Mouse (Mus musculus) neural tube, embryonic 11.5 days (tissue): ENCODE results near the gene Thbs3. TPM values are rescaled to one million over a fixed set of nuclear protein-coding genes. Genes with fewer than 3 reads are reported as not detected.

ENCODE experiments used
- ATAC-seq: fragments of 200-750 bp; cut with Nextera tagmentation; 2 replicates; pipeline ENCODE4 v1.8.0; 2017; ENCODE audit warnings: moderate number of reproducible peaks, mild to moderate bottlenecking, moderate TSS enrichment, moderate library complexity; ENCODE audit not compliant: insufficient read depth, low FRiP score, low TSS enrichment
- DNase-seq: peaks from one replicate; pipeline ENCODE4 v3.0.0-alpha.2; 2015; ENCODE audit warnings: low spot score
- H3K27ac ChIP-seq: fragments of 300-500 bp; sonication (generic); 2 replicates; pipeline ENCODE4 v1.5.1; 2014; ENCODE audit warnings: low read depth, mild to moderate bottlenecking, low read length
- H3K27me3 ChIP-seq: fragments of 300-500 bp; sonication (generic); 2 replicates; pipeline ENCODE4 v1.6.1; 2014; ENCODE audit warnings: mild to moderate bottlenecking, low read length, mixed read lengths; ENCODE audit not compliant: control insufficient read depth, insufficient read depth
- H3K36me3 ChIP-seq: fragments of 300-500 bp; sonication (generic); 2 replicates; pipeline ENCODE4 v1.6.1; 2014; ENCODE audit warnings: mild to moderate bottlenecking, low read length, moderate library complexity, mixed read lengths; ENCODE audit not compliant: control insufficient read depth, insufficient read depth
- H3K4me1 ChIP-seq: fragments of 300-500 bp; sonication (generic); 2 replicates; pipeline ENCODE4 v1.6.1; 2014; ENCODE audit warnings: low read length, mixed read lengths; ENCODE audit not compliant: control insufficient read depth, insufficient read depth
- H3K4me2 ChIP-seq: fragments of 300-500 bp; sonication (generic); 2 replicates; pipeline ENCODE4 v1.6.1; 2014; ENCODE audit warnings: low read depth, mild to moderate bottlenecking, moderate library complexity
- H3K4me3 ChIP-seq: fragments of 300-500 bp; sonication (generic); 2 replicates; pipeline ENCODE4 v1.5.1; 2014; ENCODE audit warnings: low read depth, low read length
- H3K9ac ChIP-seq: fragments of 300-500 bp; sonication (generic); 2 replicates; pipeline ENCODE4 v1.6.1; 2014; ENCODE audit warnings: mild to moderate bottlenecking, low read length
- H3K9me3 ChIP-seq: fragments of 300-500 bp; sonication (generic); 2 replicates; pipeline ENCODE4 v1.6.1; 2016; ENCODE audit warnings: low read length; ENCODE audit not compliant: control insufficient read depth
- WGBS: fragments of 180-500 bp; shearing (Covaris S2); extraction: QIAGEN DNeasy Blood & Tissue Kit; methylation state at CpG from one replicate; pipeline ENCODE4 v1.1.7; 2014; 5-methylcytosine and 5-hydroxymethylcytosine counted together
- polyA plus RNA-seq: library from polyadenylated mRNA; unstranded; fragments of >200 nt; fragmentation: Nextera tagmentation; extraction: Ambion mirVana; gene quantifications from 2 replicates; pipeline ENCODE4 v1.2.1, GENCODE M21; 2014

Gene Thbs3
- polyA plus RNA-seq, 1 experiment from 2014 or later, result 26.3 TPM

DNA sequence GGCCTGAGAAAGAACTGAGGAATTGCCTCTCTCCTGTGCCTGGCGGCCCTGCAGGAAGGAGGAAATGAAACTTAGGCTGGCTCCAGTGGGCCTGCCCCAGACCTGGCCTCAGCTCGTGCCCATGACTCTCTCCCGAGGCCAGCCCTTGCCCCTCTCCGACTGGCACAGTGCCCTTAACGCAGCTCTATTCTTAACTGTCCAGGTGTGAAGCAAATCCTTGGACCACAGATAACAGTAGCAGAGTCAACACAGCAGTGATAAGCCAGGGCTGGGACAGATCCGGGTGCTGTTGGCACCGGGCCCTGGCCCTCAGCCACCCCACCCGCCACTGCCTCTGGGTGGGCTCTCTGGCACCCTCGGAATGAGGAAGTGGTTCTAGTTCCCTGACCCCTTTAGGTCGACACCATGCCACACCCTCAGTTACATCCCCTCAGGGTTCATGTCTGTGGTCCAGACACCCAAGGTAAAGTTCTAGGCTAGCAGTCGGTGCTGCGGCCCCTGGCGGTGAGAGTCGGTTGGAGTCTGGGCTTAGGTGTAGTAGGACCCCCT is 18.7 kb downstream of the Thbs3 start:
- Histone ChIP-seq H3K9me3 (no peaks in the 10 kb centered on the region), H3K36me3 (no peaks in the 10 kb centered on the region; the same call in 1 of the 2 replicates)
- WGBS, result 90% methylated on average over 14 of the region's 14 CpGs

DNA sequence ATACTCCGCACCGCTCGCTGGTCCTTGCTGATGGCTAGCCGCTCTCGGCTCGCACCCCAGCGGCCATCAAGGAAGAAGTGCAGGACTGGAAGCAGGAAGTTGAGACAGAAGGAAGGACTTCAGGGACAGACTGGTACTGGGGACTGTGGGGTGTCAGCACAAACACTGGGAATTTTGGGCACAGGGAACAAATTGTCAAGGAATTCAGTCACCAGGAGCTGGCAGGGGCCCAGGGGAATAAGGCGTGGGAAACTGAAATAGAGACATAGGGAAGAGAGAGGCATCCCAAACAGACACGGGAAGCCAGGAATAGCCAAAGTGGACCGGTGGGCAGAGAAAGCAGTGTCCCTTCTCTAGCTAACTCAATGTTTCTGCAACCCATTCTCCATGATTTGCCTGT is 21.5 kb downstream of the Thbs3 start:
- ATAC-seq (no peak), DNase-seq (no peak)
- WGBS, result 93% methylated on average over 10 of the region's 10 CpGs
- Histone ChIP-seq H3K4me3 (no peak overlapping the region), H3K9me3 (no peaks in the 10 kb centered on the region), H3K9ac (no peak overlapping the region), H3K27me3 (no peaks in the 10 kb centered on the region), H3K27ac (no peak overlapping the region), H3K4me2 (no peak overlapping the region), H3K4me1 (no peaks in the 10 kb centered on the region), H3K36me3 (no peaks in the 10 kb centered on the region; the same call in none of the 2 replicates)

More for the DNA sequence above, 18.7 kb downstream of the Thbs3 start:
- H3K4me1 ChIP-seq, result no peaks in the 10 kb centered on the region
- H3K4me2 ChIP-seq, result no peak overlapping the region
- no peak overlapping the region for H3K9ac ChIP-seq
- H3K27ac ChIP-seq, result no peak overlapping the region
- H3K27me3 ChIP-seq, result no peaks in the 10 kb centered on the region
- H3K4me3 ChIP-seq, result no peak overlapping the region
- ATAC-seq, result no peak
- no peak for DNase-seq

DNA sequence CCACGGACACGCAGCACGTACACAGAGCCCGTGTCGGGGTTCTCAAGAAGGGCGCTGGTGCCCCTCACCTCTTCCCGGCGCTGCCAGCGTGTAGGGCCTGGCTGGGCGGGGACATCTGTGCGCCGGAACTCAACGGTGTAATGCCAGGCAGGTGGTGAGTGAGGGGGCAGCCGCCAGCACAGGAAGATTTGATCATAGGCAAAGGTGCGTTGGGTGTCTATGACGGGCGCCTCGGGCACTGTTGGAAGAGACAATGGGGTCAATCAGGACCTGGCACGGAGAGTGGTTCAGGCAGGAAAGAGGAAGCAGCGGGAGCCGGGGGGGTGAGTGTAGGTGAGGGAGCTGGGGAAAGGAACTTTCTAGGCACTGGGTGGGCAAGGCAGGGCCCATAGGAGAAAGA is 22.7 kb downstream of the Thbs3 start:
- no peak overlapping the region for H3K4me2 ChIP-seq
- WGBS, result 93% methylated on average over 21 of the region's 21 CpGs
- ATAC-seq (no peak), DNase-seq (no peak)
- H3K27ac ChIP-seq, result no peak overlapping the region
- no peak overlapping the region for H3K4me3 ChIP-seq
- no peaks in the 10 kb centered on the region for H3K27me3 ChIP-seq
- no peaks in the 10 kb centered on the region; the same call in none of the 2 replicates for H3K36me3 ChIP-seq
- H3K9ac ChIP-seq, result no peak overlapping the region
- H3K9me3 ChIP-seq, result no peaks in the 10 kb centered on the region
- H3K4me1 ChIP-seq, result no peaks in the 10 kb centered on the region

DNA sequence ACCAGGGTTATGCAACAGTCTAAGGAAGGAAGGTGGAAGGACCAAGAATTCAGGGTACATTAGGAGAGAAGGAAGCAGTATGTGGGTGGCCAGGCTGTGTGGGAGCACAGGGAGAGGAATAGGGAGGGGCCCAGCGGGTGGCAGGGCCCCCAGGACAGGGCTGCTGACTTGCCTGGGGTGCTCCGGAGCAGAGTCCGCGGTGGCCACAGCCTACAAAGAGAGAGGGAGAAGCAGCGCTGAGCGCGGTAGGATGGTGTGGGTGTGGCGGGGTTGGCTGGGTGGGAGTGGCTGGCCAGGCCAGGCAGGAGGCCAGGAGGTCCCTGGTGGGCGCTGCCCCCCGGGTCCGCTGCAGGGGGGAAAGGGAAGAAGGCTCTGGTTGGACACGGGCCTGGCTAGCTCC is 23.5 kb downstream of the Thbs3 start:
- Histone ChIP-seq H3K4me2 (no peak overlapping the region), H3K9me3 (no peaks in the 10 kb centered on the region), H3K4me1 (peaks cover 3% of the 10 kb centered on the region), H3K4me3 (no peak overlapping the region), H3K9ac (no peak overlapping the region), H3K36me3 (no peaks in the 10 kb centered on the region; the same call in none of the 2 replicates), H3K27ac (no peak overlapping the region), H3K27me3 (no peaks in the 10 kb centered on the region)
- DNase-seq, result no peak
- no peak for ATAC-seq
- 65% methylated on average over 6 of the region's 12 CpGs for WGBS

DNA sequence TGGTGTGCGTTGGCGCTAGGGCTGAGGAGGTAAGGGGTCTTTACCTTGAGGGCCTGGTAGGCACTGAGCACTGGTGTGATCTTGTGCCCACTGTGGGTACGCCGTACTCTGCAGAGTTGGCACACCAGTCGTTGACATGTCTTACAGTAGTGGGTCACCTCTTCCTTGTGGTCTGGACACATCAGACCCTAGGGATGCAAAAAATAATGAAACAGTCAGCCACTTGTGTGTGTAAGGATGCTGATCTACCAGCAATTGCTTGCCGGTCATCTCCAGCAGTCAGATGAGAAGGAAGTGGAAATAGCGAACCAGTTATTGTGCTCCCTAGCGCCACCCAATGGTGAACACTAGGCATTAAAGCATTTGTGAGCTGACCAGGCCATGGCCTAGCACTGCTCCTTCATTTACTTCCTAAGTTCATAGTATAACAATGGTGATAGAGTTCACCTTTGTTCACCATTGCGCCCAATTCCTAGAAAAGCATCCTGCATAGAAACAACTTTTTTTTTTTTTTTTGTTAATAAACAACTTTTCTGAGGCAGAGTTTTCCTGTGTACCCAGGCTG is 27.4 kb downstream of the Thbs3 start:
- H3K36me3 ChIP-seq, result no peaks in the 10 kb centered on the region; the same call in 1 of the 2 replicates
- DNase-seq (no peak), ATAC-seq (no peak)
- H3K4me3 ChIP-seq, result no peak overlapping the region
- no peak overlapping the region for H3K27ac ChIP-seq
- no peaks in the 10 kb centered on the region for H3K9me3 ChIP-seq
- peaks cover 23% of the 10 kb centered on the region for H3K4me1 ChIP-seq
- no peak overlapping the region for H3K4me2 ChIP-seq
- WGBS, result 74% methylated on average over 9 of the region's 9 CpGs
- H3K27me3 ChIP-seq, result no peaks in the 10 kb centered on the region
- no peak overlapping the region for H3K9ac ChIP-seq

DNA sequence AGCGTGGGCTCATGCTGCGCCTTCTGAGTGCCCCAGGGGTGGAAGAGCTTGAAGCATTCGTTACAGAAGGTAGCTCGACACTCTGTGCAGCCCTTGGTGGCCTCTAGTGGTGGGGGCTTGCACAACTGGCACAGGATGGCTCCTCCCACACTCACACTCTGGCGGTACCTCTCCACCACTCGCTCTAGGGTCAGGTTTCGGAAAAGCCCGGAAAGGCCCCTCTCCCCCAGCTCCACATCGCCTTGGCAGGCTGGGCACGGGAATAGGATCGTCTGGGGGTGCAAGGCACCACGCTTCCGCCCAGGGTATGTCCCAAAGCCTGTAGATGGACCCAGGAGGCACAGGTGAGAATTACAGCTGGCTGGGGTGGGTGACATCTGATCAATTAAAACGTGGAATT is 28.6 kb downstream of the Thbs3 start:
- Histone ChIP-seq H3K9me3 (no peaks in the 10 kb centered on the region), H3K27me3 (no peaks in the 10 kb centered on the region), H3K4me1 (peaks cover 23% of the 10 kb centered on the region), H3K4me2 (peak overlapping the region; percentile 86), H3K36me3 (peaks cover 3% of the 10 kb centered on the region; the same call in 1 of the 2 replicates), H3K4me3 (peak overlapping the region; percentile 70; the same call in 1 of the 2 replicates), H3K9ac (no peak overlapping the region), H3K27ac (peak overlapping the region; percentile 62; the same call in 1 of the 2 replicates)
- 11% methylated on average over 14 of the region's 14 CpGs for WGBS
- ATAC-seq (no peak), DNase-seq (peak; percentile 61)

DNA sequence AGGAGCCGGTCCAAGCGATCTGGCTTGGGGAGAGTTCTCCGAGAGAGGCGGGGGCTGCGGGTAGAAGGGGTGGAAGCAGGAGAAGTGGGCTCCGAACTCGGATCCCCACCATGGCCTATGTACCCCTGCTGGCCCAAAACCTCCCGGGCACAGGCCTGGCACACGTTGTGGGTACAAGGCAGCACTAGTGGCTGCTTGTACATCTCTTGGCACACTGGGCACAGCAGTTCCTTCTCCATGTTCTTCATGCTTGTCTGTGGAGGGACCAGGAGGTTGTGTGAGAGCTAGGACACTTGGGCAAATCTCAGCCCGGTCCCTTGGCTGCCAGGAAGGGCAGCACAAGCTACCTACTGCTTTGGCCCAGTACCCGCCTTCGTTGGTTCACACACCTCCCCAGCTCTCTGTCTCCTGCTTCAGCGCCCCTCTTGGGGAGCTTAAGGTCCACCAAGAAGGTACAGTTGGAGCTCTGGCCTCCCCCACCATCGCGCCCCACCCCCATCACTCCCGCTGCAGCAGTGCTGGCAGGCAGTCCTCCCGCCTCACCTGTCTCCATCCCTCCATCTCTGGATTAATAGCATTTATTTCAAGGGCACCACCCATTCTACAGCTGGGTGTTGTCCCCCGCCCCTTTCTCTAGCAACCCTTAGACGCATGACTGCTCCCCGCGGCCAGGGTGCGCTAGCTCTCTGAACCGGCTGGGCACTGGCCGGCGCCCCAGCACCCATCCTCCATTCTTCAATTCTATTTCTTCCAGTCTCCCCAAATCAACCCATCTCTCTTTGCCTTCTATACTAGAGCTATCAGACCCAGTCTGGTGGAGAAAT is 29.4 kb downstream of the Thbs3 start:
- DNase-seq, result no peak
- H3K4me1 ChIP-seq, result peaks cover 23% of the 10 kb centered on the region

DNA sequence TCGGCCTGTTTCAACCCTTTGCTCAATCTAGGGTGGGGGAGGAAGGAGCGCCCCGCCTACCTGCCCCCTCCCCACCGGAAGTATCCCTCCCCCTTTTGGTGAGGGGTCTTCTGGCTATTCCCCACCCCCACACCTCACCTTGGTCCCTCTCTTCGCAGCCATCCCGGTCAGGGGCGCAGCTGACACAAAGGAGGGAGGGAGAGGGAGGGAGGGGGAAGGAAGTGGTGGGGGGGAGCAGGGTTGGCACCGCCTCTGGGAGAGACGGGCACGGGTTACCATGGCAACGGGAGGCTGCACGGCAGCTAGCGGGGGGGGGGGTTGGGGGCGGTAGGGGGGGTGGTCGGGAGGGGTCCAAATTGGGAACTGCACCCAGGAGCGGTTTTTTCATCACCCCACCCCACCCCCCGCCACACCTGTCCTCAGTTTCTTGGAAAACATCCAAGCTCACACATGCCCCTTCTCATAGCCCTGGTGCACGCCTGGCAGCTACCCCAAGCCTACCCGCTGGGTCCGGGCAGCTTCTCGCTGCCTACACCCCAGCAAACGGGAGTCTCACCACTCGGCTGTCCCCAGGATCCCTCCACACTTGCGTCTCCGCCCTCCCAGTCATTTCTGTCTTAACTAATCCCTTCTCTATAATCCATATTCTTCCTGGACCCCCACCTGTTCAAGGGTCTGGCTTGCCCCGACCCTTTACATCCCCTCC is 30.2 kb downstream of the Thbs3 start:
- peak overlapping the region; percentile 54 for H3K9ac ChIP-seq
- 1% methylated on average over 21 of the region's 26 CpGs for WGBS
- peak; percentile 74 for DNase-seq
- H3K27me3 ChIP-seq, result no peaks in the 10 kb centered on the region
- H3K4me3 ChIP-seq, result peak overlapping the region; percentile 70
- 0 out of 2 replicates have a peak, but pooled peaks cover 3% of the 10 kb centered on the region for H3K36me3 ChIP-seq
- no peaks in the 10 kb centered on the region for H3K9me3 ChIP-seq
- peak overlapping the region; percentile 62 for H3K27ac ChIP-seq
- peak overlapping the region; percentile 86 for H3K4me2 ChIP-seq
- peaks cover 23% of the 10 kb centered on the region for H3K4me1 ChIP-seq
- peak; percentile 51 for ATAC-seq

More for the DNA sequence above, 29.4 kb downstream of the Thbs3 start:
- Histone ChIP-seq H3K9me3 (no peaks in the 10 kb centered on the region), H3K4me2 (peak overlapping the region; percentile 86), H3K27me3 (no peaks in the 10 kb centered on the region), H3K9ac (peak overlapping the region; percentile 54), H3K27ac (peak overlapping the region; percentile 62; the same call in 1 of the 2 replicates), H3K4me3 (peak overlapping the region; percentile 70), H3K36me3 (0 out of 2 replicates have a peak, but pooled peaks cover 3% of the 10 kb centered on the region)
- 13% methylated on average over 25 of the region's 25 CpGs for WGBS
- ATAC-seq, result peak; percentile 31; the same call in 1 of the 2 replicates
